Mouse (Mus musculus): ENCODE results near the gene Slc35g2. TPM values are rescaled to one million over a fixed set of nuclear protein-coding genes. Genes with fewer than 3 reads are reported as not detected.

Slc35g2 gene
- total RNA-seq (2017), result not detected in 2 replicates

DNA sequence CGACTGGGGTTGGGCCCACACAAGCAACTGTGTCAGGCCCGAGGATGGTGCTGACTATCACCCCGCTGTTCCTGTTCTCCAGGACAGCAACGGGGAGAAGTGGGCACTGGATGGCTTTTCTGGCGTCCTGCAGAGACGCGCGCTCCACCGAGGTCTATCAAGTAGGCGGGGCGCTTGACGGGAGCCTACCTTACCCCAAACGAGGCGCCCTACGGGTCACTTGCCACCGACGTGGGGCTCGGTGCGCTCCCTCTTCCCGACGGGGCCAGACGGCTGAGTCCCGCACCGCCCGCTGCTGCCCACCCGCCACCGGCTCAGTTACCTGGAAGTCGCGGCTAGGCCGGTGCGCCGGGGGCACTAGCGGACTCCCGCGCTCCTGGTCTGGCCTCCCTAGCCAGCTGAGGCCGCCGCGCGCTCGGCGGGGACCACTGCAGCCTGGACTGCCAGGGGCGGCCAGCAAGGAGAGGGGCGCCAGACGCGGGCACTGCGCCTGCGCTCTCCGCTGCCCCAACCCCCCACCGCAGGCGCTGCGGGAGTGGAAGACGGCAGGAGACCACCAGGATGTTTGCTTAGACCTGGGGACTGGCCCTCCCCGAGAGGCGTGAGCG lies at the start of gene Slc35g2:
Gene Slc35g2 (minus strand): TSS at position 465 of the 608 bp plus-strand sequence.
- 0 out of 2 replicates have a peak, but pooled peaks have one; percentile 13 for ATAC-seq (ENCODE audit: extremely low read depth, insufficient number of reproducible peaks, low FRiP score, poor library complexity, severe bottlenecking)

DNA sequence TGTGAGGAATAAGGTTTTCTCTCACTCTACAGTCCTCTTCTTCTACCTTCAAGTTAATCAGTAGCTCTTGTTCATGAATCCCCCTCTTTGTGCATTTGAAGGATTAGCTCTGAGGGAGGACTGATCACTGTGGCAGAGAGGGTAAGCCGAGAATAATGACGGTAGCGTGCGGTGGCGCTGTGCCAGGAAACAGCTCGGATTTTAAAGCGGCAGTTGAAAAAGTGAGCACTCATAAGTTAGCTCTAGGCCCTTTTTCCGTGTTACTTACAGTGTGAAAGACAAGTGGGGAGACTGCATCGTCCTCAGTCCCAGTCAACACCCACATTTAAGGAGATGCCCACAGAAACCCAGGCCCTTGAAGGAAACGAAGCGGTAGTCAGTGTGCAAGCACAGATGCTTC lies 46.1 kb upstream of the Slc35g2 start:
- no peak for ATAC-seq (ENCODE audit: extremely low read depth, insufficient number of reproducible peaks, low FRiP score, poor library complexity, severe bottlenecking)

DNA sequence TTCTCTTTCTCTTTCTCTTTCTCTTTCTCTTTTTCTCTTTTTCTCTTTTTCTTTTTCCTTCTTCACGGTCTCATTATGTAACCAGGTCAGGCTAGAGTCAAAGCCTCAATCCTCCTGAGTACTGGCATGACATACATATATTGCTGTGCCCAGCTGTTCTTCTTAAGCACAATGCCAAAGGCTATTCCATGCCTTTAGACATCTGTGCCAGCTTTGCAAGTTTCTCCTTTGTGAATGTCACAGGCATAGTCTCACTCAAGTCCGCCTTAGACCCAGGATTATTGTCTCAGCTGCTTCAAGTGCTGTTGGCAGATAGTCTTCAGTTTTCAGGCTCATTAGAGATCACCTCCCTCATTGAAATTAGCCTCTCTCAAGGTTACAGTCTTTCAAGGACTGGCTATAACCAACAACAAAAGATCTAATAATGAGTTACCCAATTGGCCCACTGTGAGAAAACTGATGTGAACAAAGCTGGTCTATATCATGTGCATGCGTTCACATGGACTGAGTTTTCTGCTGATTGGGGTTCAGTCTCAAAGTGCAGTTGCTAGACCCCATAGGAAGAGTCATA lies 42.7 kb upstream of the Slc35g2 start:
- ATAC-seq (ENCODE audit: extremely low read depth, insufficient number of reproducible peaks, low FRiP score, poor library complexity, severe bottlenecking), result no peak

DNA sequence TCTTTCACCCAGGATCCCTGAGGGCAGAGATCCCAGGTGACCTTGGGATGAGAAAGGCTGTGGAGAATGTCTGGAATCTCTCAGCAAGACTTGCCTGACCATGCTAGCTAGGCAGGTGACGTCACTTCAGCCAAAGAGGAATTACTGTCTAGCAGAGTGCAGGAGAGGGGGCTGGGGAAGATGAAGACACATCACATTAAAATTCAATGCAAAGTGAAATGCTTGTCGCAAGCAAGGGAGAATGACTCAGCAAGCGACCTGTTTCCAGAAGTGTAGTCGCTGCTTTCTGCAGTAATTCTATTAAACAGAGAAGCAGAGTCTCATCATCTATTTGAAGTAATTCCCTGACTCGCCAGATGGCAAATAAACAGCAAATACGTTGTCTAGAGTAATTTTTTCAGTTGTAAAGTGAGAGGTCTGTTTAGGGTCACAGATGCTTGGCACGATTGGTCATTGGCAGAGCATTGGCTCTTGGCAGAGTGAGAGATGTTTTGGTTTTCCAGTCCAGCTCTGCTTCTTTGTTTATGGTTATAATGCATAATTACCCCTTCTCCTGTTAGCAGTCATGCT lies 35.2 kb upstream of the Slc35g2 start:
- ATAC-seq (ENCODE audit: extremely low read depth, insufficient number of reproducible peaks, low FRiP score, poor library complexity, severe bottlenecking), result no peak

DNA sequence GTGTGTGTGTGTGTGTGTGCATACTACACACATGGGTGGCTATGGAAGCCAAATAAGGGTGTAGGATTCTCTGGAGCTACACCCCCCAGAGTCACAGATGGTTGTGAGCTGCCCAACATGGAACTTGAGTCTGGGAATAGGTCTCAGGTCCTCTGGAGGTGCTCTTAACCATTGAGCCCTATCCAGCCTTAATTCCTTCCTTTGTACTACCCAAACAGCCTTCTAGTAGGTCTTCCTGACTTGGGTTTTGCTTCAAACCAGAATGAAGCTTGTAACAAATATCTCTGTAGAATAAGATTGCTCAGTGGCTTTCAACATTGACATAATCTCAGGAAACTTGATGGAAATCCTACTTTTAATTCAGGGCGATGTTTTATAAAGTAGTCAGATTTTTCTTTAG lies 34.6 kb upstream of the Slc35g2 start:
- ATAC-seq (ENCODE audit: extremely low read depth, insufficient number of reproducible peaks, low FRiP score, poor library complexity, severe bottlenecking), result no peak

DNA sequence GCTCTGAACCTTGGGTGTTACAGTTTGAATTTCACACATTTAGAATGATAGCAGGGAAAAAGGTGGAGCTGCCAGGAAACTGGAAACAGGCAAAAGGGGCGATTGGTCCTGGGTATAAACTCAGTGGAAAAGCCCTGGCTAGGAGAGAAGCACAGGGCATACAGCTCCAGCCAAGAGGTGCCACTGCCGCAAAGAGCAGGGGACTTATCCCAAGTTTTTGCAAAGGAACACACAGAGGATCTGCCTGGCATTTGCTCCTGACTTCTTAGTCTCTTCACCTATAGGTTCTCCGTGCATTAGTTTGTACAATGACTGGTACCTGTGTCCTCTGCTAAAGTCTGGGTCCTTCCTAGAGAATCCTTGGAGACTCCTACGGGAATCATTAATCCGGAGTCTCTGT lies 32.3 kb upstream of the Slc35g2 start:
- ATAC-seq (ENCODE audit: extremely low read depth, insufficient number of reproducible peaks, low FRiP score, poor library complexity, severe bottlenecking), result no peak

DNA sequence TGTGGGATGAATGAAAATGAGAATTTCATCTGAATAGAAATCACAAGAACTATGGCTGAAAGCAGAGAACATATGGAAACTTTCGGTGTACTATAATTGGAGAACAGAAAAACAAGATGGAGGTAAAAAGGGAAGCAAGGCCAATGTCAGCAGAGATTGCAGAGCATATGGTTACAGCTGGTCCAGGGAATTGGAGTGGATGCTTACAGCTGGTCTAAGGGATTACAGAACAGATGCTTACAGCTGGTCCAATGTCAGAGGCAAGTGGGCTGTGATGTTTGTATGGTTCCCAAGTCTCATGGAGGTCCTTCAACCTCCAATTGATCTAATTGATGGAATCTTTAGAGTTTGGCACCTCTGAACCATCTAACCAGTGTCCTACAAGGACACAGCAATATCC lies 31.2 kb upstream of the Slc35g2 start:
- no peak for ATAC-seq (ENCODE audit: extremely low read depth, insufficient number of reproducible peaks, low FRiP score, poor library complexity, severe bottlenecking)

DNA sequence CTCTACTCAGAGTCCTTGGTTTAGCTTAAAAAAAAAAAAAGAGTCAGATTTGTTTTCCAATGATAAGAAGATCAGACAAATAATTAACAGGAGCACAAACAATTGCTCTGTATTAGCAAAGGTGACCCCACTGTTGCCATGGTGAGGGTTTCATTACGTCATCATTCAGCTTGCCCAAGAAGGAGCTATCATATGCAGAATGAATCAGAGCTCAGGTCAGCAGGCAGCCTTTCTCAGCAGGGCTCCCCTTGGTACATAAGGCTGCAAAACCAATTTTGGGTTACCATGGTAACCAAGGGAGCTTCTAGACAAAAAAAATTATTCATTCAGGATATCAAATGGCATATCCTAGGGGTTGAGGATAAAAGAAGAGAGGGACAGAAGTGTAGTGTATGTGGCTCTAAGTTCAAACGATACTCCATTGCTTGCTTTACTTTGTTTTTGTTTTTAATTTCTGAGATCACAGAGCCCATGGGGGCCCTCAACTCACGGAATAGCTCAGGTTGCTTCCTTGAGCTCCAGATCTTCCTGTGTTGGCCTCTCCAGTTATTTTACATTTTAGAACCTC lies 29.0 kb upstream of the Slc35g2 start:
- ATAC-seq (ENCODE audit: extremely low read depth, insufficient number of reproducible peaks, low FRiP score, poor library complexity, severe bottlenecking), result no peak

DNA sequence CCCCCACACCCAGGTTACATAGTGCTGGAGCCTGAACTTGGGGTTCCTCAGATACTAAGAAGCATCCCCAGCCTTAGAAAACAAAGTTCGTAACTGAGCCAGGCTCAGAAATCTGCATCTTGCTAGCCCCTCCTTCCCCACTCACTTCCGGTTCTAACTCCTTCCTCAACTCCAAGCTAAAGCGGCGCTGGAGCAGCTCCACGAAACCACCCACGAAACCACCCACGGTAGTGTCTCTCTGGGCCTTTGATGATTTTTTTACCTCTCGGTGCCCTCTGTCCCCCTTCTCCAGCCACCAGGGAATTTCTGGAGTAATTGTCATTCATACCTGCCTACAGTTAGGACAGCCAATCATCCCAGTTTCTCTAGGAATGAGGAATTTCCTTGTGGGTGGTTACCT lies 26.7 kb upstream of the Slc35g2 start, which contains the start of gene Stag1:
Gene Stag1 (plus strand): TSS at position 253 of the 400 bp plus-strand sequence.
- no peak for ATAC-seq (ENCODE audit: extremely low read depth, insufficient number of reproducible peaks, low FRiP score, poor library complexity, severe bottlenecking)

DNA sequence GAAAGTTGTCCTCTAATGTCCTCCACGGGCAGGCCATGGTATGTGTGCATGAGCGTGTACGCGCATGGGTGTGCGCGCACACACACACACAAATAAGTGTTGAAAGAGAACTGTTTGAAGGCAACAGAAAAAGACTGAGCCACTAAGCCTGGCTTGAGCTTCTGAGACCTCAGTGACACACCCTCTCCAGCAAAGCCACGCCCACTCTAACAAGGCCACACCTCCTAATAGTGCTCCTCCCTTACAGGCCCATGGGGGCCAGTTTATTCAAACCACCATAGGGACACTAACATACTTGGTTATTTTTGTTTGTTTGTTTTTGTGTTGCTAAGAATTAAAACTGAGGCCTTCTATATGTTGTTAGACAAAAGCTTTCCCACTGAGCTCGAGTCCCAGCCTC lies 25.4 kb upstream of the Slc35g2 start:
- ATAC-seq (ENCODE audit: extremely low read depth, insufficient number of reproducible peaks, low FRiP score, poor library complexity, severe bottlenecking), result no peak

DNA sequence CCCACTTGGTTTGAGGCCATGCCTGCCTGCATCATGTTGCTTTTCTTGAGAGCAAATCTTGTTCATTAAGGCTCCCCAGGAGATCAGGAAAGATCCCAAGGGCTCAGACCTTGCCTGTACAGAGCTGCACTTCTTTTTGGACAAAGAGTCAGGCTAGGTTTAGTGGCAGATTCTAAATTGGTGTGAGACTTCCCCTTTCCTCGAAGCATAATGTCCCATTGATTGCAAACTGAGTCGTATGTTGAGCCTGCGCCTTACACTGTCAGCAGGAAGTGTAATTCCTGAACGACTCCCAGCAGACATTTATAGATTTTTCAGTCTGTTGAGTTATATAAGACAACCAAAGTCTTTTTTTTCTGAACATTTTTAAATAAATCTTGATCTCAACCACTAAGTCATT lies 19.6 kb upstream of the Slc35g2 start:
- no peak for ATAC-seq (ENCODE audit: extremely low read depth, insufficient number of reproducible peaks, low FRiP score, poor library complexity, severe bottlenecking)

DNA sequence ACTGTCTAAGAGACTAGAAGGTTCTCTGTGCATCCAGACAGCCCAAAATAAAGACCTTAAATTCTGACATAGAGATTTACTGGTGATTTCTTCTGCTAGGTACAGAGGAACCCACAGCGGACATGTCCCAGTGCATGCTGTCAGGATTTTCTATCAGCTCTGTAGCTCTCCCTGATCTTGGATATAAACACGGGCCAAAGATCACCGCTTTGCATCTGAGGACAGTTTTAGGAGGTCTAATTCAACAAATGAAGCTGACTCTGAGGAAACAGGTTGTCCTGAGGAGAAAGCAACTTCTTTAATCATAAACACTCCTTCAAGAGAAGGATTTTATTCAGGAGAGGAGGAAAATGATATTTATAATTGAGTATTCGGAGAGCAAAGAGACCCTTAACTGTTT lies 13.1 kb upstream of the Slc35g2 start:
- ATAC-seq (ENCODE audit: extremely low read depth, insufficient number of reproducible peaks, low FRiP score, poor library complexity, severe bottlenecking), result no peak

DNA sequence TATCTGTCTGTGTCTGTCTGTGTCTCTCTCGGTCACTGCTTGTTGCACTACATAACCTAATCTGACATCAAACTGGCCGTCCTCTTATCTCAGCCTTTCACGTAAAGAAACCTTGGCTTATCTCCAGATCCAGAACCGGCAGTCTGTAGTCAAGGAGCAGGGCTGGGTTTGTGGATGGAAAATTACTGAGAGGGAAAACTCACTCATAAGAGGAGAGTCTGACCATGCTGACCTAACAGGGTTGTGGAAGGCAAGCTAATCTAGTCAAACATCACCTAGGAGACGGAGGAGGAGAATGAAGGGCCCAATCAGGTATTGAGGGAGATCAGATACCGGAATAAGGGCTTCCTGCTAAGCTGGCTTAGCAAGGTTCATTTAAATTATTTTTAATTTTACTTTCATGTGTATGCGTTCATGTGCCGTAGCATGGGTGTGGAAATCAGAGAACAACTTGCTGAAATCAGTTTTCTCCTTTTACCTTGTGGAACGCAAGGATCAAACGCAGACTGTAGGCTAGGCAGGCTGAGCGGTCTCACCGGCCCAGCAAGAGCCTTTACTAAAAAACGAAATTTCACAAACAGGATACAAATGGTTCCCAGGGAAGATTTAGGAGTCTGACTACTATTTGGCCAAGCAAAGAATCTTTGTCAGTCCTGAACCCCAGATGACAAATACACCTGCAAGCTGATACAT lies 12.1 kb upstream of the Slc35g2 start:
- ATAC-seq (ENCODE audit: extremely low read depth, insufficient number of reproducible peaks, low FRiP score, poor library complexity, severe bottlenecking), result no peak

DNA sequence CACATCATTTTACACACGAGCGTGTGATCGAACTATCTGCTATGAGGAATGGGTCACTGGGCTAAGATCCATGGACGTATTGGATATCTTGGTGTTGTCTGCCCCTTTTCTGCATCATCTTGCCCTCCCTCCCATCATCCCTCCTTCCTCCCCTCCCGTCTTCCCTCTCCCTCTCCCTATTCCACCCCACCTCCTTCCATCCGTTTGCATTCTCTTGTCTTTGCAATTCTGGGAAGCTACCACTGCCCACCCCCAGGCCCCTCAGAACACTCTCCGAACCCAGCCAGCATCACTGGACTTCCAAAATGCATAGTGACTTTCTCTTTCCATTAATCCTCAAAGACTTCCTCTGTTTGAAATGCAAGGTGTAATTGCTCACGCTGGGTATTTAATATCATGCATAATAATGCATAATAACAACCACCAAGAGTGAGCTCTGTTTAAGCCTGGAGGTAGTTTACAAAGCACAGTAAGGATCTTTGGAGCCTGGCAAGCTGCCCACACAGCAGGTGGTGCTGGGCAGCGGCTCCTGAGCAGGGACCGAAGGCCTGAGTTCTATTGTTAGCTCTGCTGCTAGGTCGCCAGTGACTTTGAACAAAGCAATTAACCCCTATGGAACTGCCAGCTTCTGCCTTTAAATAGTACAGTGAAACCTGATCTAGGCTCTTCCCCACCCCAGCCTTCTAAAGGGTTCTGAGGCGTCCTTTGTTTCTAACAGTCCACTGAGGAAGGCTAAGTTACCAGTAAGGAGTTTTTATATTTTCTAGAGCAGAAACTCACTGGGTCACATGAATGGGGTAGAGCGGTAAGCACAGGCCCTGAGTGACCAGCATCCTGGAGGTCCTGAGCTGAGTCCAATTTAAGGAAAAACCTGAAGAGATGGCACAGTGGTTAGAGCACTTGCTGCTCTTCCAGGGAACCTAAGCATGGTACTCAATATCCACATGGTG lies 10.9 kb upstream of the Slc35g2 start:
- no peak for ATAC-seq (ENCODE audit: extremely low read depth, insufficient number of reproducible peaks, low FRiP score, poor library complexity, severe bottlenecking)

DNA sequence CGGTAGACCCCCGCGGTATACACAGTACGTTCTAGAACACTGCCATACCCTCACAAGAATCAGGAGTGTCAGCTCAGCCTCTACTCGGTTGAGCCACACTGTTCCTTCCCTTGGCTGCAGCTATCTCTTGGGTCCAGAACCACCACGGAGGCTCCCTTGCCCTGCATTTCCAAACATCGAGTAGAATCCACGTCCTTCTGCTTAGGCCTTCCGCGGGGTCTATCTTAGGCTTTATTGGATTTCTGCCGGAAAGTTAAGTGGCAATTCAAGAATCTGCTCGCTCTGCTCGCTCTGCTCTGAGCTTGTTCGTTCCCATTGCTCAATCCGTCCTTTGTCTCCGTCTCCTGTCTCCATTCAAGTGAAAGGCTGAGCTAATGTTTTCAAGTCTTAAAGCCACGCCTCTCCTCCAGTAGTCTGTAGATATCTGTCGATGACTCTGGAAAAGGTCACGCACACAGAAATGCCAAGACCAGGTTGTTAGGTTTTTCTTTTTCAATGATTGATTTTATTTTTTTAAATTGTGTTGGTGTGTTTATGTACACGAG lies 9.4 kb upstream of the Slc35g2 start:
- no peak for ATAC-seq (ENCODE audit: extremely low read depth, insufficient number of reproducible peaks, low FRiP score, poor library complexity, severe bottlenecking)

DNA sequence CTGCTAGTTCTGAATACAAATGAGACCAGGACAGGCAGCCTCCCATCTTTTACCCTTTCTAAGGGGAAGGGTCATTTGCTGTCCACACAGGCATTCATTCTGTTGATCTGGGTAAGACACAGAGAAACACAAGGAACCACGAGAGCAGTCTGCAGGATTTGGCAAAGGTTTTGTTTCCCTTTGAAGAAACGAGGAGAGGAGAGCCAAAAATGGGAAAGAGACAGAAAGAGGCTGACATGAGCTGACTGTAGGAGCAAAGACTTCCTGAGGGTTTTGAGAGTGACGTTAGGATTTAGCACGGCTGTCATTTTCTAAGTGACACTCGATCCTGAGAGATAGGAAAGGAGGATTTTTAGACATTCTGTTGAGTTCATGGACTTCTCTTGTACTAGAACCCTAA lies 3.1 kb upstream of the Slc35g2 start:
- no peak for ATAC-seq (ENCODE audit: extremely low read depth, insufficient number of reproducible peaks, low FRiP score, poor library complexity, severe bottlenecking)

DNA sequence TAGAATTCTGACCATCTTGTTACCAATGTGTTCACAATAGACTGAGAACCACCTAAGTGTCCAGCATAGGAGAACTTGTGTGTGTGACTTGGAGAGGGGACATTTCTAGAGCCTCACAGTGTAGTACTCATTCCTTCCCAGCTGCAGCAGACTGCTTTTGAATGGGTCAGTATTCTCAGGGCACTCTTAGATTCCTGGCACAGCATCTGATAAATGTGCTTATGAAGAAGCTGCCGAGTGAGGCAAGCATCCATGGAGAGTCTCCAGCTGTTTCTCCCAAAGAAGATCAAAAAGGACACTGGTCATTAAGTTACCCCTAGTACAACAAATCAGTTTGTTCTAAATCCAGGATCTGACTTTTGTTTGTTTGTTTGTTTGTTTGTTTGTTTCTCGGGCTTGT lies 2.4 kb upstream of the Slc35g2 start:
- no peak for ATAC-seq (ENCODE audit: extremely low read depth, insufficient number of reproducible peaks, low FRiP score, poor library complexity, severe bottlenecking)

DNA sequence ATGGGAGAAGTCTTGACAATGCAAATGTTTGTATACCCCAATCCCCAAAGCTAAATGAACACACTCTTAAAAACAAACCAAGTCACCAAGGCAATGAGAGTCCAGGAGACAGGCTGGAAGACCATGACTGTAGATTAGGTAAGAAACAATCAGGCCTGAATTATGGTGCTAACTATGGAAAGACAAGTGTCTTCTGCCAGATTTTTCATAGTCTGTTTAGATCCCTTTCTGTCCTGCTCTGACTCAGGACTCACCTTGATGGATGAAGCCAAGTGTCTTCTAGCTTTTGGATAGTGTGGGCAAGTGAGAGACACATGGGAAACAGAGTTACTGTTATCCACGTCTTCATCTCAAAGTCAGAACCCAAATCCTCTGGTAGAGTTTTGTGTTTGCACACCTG lies 621 bp upstream of the Slc35g2 start:
- ATAC-seq (ENCODE audit: extremely low read depth, insufficient number of reproducible peaks, low FRiP score, poor library complexity, severe bottlenecking), result no peak
